Mouse (Mus musculus) CH12.LX (cell line): Measurements from ENCODE around the gene Icam5. TPM values are rescaled to one million over a fixed set of nuclear protein-coding genes. Genes with fewer than 3 reads are reported as not detected.

Source experiments
- DNase-seq: peaks from one replicate; pipeline ENCODE4 v3.0.0-alpha.2; 2013; ENCODE audit errors: extremely low read depth
- H3K27ac ChIP-seq: 2 replicates; pipeline ENCODE4 v1.5.1; 2012; ENCODE audit warnings: low read depth, mild to moderate bottlenecking, control low read depth, moderate library complexity; ENCODE audit not compliant: insufficient read depth
- H3K27me3 ChIP-seq: replicated peaks from 2 replicates; pipeline ENCODE3; 2012; ENCODE audit warnings: inconsistent platforms
- H3K36me3 ChIP-seq, 2 experiments: replicated peaks in 1 of 2; 2 replicates each; pipeline versions ENCODE3 to v1.6.1; 2012; ENCODE audit warnings: inconsistent platforms in 1 of 2, low read length in 1 of 2, mild to moderate bottlenecking in 1 of 2, mixed read lengths in 1 of 2, moderate library complexity in 1 of 2; ENCODE audit not compliant: control insufficient read depth in 1 of 2, insufficient read depth in 1 of 2
- H3K4me1 ChIP-seq, 2 experiments: 2 replicates each; pipeline ENCODE4 v1.6.1; 2012; ENCODE audit warnings: inconsistent platforms in 1 of 2, moderate library complexity in 1 of 2; ENCODE audit not compliant: insufficient read depth in 2 of 2, control insufficient read depth in 1 of 2
- H3K4me2 ChIP-seq: 2 replicates; pipeline ENCODE4 v1.6.1; 2012; ENCODE audit warnings: low read depth, mild to moderate bottlenecking, control low read depth; ENCODE audit not compliant: poor library complexity, insufficient read depth, severe bottlenecking
- H3K4me3 ChIP-seq, 3 experiments: fragments of 150-350 bp in 1 of 3; sonication (generic) in 1 of 3; replicated peaks in 1 of 3; 2 replicates each; pipeline versions ENCODE3 to v1.5.1; 2011 to 2012; ENCODE audit warnings: low read depth in 2 of 3, low read length in 2 of 3, mild to moderate bottlenecking in 2 of 3, moderate library complexity in 2 of 3, control low read depth in 1 of 3, improper control_type of control experiment in 1 of 3, inconsistent platforms in 1 of 3, mixed read lengths in 1 of 3; ENCODE audit not compliant: poor library complexity in 1 of 3
- H3K79me2 ChIP-seq: replicated peaks from 2 replicates; pipeline ENCODE4 v1.6.1; 2012; ENCODE audit warnings: mild to moderate bottlenecking, moderate library complexity; ENCODE audit not compliant: control insufficient read depth, poor library complexity, insufficient read depth, severe bottlenecking; ENCODE audit errors: extremely low read depth
- H3K9ac ChIP-seq: 2 replicates; pipeline ENCODE4 v1.6.1; 2012; ENCODE audit warnings: low read depth, mild to moderate bottlenecking, control low read depth, moderate library complexity; ENCODE audit not compliant: insufficient read depth
- H3K9me3 ChIP-seq: replicated peaks from 2 replicates; pipeline ENCODE3; 2012; ENCODE audit warnings: low read length, inconsistent platforms, mixed read lengths
- BHLHE40 ChIP-seq: IDR thresholded peaks from 2 replicates; pipeline ENCODE4 v1.6.1; 2011; ENCODE audit warnings: mild to moderate bottlenecking, low read depth, low read length, improper control_type of control experiment
- CTCF ChIP-seq, 2 experiments: IDR thresholded peaks in 1 of 2; conservative IDR thresholded peaks in 1 of 2; 2 replicates each; pipeline ENCODE4 v1.5.1; 2011 to 2012; ENCODE audit warnings: low read depth in 2 of 2, low read length in 2 of 2, improper control_type of control experiment in 1 of 2, inconsistent platforms in 1 of 2, mild to moderate bottlenecking in 1 of 2, moderate library complexity in 1 of 2
- E2F4 ChIP-seq: IDR thresholded peaks from 2 replicates; pipeline ENCODE4 v1.6.1; 2011; ENCODE audit warnings: low read depth, low read length, improper control_type of control experiment; ENCODE audit not compliant: insufficient replicate concordance
- ELF1 ChIP-seq: IDR thresholded peaks from 2 replicates; pipeline ENCODE4 v1.6.1; 2014; ENCODE audit warnings: low read depth, mild to moderate bottlenecking, inconsistent platforms, low read length, improper control_type of control experiment
- ETS1 ChIP-seq: conservative IDR thresholded peaks from 2 replicates; pipeline ENCODE4 v1.6.1; 2012; ENCODE audit warnings: low read depth, mild to moderate bottlenecking, inconsistent platforms, low read length, improper control_type of control experiment, moderate library complexity
- HCFC1 ChIP-seq: IDR thresholded peaks from 2 replicates; pipeline ENCODE4 v1.6.1; 2012; ENCODE audit warnings: low read depth, mild to moderate bottlenecking, inconsistent platforms, low read length, improper control_type of control experiment
- JUN ChIP-seq: IDR thresholded peaks from 2 replicates; pipeline ENCODE4 v1.6.1; 2011; ENCODE audit warnings: low read depth, mild to moderate bottlenecking, low read length, improper control_type of control experiment, moderate library complexity; ENCODE audit not compliant: insufficient read depth
- JUND ChIP-seq: conservative IDR thresholded peaks from 2 replicates; pipeline ENCODE4 v1.6.1; 2011; ENCODE audit warnings: low read depth, low read length, improper control_type of control experiment
- MAFK ChIP-seq: IDR thresholded peaks from 2 replicates; pipeline ENCODE4 v1.6.1; 2011; ENCODE audit warnings: low read length, improper control_type of control experiment; ENCODE audit not compliant: insufficient replicate concordance
- MAZ ChIP-seq: IDR thresholded peaks from 2 replicates; pipeline ENCODE4 v1.6.1; 2012; ENCODE audit warnings: low read depth, mild to moderate bottlenecking, inconsistent platforms, low read length, improper control_type of control experiment, moderate library complexity
- MXI1 ChIP-seq: IDR thresholded peaks from 2 replicates; pipeline ENCODE4 v1.6.1; 2011; ENCODE audit warnings: mild to moderate bottlenecking, low read depth, low read length, improper control_type of control experiment
- NELFE ChIP-seq: IDR thresholded peaks from 2 replicates; pipeline ENCODE4 v1.6.1; 2011; ENCODE audit warnings: low read depth, low read length, improper control_type of control experiment
- NRF1 ChIP-seq: IDR thresholded peaks from 2 replicates; pipeline ENCODE4 v1.6.1; 2014; ENCODE audit warnings: low read depth, mild to moderate bottlenecking, inconsistent platforms, low read length, improper control_type of control experiment, moderate library complexity
- PAX5 ChIP-seq: IDR thresholded peaks from 2 replicates; pipeline ENCODE4 v1.6.1; 2012; ENCODE audit warnings: low read length, inconsistent platforms, mixed read lengths
- POLR2AphosphoS2 ChIP-seq: IDR thresholded peaks from 2 replicates; pipeline ENCODE4 v1.6.1; 2011; ENCODE audit warnings: low read depth, low read length, improper control_type of control experiment
- RAD21 ChIP-seq: IDR thresholded peaks from 2 replicates; pipeline ENCODE4 v1.6.1; 2011; ENCODE audit warnings: low read depth, mild to moderate bottlenecking, low read length, improper control_type of control experiment, moderate library complexity
- RCOR1 ChIP-seq: conservative IDR thresholded peaks from 2 replicates; pipeline ENCODE4 v1.6.1; 2012; ENCODE audit warnings: low read depth, mild to moderate bottlenecking, inconsistent platforms, low read length, improper control_type of control experiment
- TBP ChIP-seq: conservative IDR thresholded peaks from 2 replicates; pipeline ENCODE4 v1.6.1; 2011; ENCODE audit warnings: low read depth, low read length, improper control_type of control experiment
- TCF12 ChIP-seq: IDR thresholded peaks from 2 replicates; pipeline ENCODE4 v1.6.1; 2014; ENCODE audit warnings: low read depth, mild to moderate bottlenecking, inconsistent platforms, low read length, improper control_type of control experiment
- USF2 ChIP-seq: conservative IDR thresholded peaks from 2 replicates; pipeline ENCODE4 v1.6.1; 2011; ENCODE audit warnings: low read depth, low read length, improper control_type of control experiment
- ZMIZ1 ChIP-seq: IDR thresholded peaks from 2 replicates; pipeline ENCODE4 v1.6.1; 2012; ENCODE audit warnings: low read depth, mild to moderate bottlenecking, inconsistent platforms, low read length, improper control_type of control experiment
- ZNF384 ChIP-seq: IDR thresholded peaks from 2 replicates; pipeline ENCODE4 v1.6.1; 2012; ENCODE audit warnings: low read depth, low read length, improper control_type of control experiment, inconsistent platforms
- dilution Hi-C: fragments of 300-500 bp; cut with MboI; formaldehyde crosslinking; loops from 2 replicates; pipeline ENCODE4 v1.14.3; 2020; ENCODE audit warnings: low sequenced_read_pairs; ENCODE audit not compliant: extremely low pct_unique_long_range_greater_than_20kb, extremely low pct_ligation_motif_present
- in situ Hi-C: fragments of 300-500 bp; cut with MboI; formaldehyde crosslinking; loops from 3 replicates; pipeline ENCODE4 v1.14.3; 2019; ENCODE audit warnings: low sequenced_read_pairs, low pct_ligation_motif_present, low pct_unique_long_range_greater_than_20kb, mixed read lengths
- polyA plus RNA-seq: library from polyadenylated mRNA; unstranded; fragments of >175 nt; gene quantifications from 2 replicates; pipeline ENCODE4 v1.2.1, GENCODE M21; 2012; ENCODE audit warnings: low read depth; ENCODE audit not compliant: insufficient read length
- total RNA-seq, 2 experiments: library from RNA; depleted of rRNA; stranded (reverse); fragments of 300-350 nt in 1 of 2; fragments of >200 nt in 1 of 2; gene quantifications; 2 replicates each; pipeline ENCODE4 v1.2.3; 2012 to 2014

Icam5 gene
- total and polyA plus RNA-seq, 3 experiments, result 0.89 to 4.9 (median 1.6) TPM

GRCm38 (mm10) chr9:21025258-21025810 lies 6.5 kb upstream of the Icam5 start:
- H3K4me3 ChIP-seq, result no peak overlapping the region

GRCm38 (mm10) chr9:21026849-21027248 lies 5.0 kb upstream of the Icam5 start:
- Histone ChIP-seq H3K79me2 (peaks cover 33% of the 10 kb centered on the region), H3K4me1 (peaks cover 9 to 46% of the 10 kb centered on the region in 2 experiments), H3K36me3 (peaks cover 53 to 66% of the 10 kb centered on the region in 2 experiments)
- dilution Hi-C loops, result no loop called here
- in situ Hi-C loops, result loop anchor here (5.0 kb wide), 1 partner anchor 45 kb away; the partner anchor contains the start of genes Fdx1l and Gm49373
- no peak for TF ChIP-seq RCOR1
- TF ChIP-seq NELFE, result no peak
- TF ChIP-seq RAD21, result no peak
- no peak for TF ChIP-seq TBP
- TF ChIP-seq USF2, result no peak
- TF ChIP-seq MAZ, result no peak
- no peak for TF ChIP-seq POLR2AphosphoS2
- TF ChIP-seq MXI1, result no peak
- no peak for TF ChIP-seq PAX5
- TF ChIP-seq, all 38 proteins: peak for 0
- H3K9ac ChIP-seq, result no peak overlapping the region
- no peak overlapping the region for H3K4me3 ChIP-seq
- H3K9me3 ChIP-seq, result no peaks in the 10 kb centered on the region
- no peak overlapping the region for H3K4me2 ChIP-seq
- H3K27me3 ChIP-seq, result no peaks in the 10 kb centered on the region
- no peak overlapping the region for H3K27ac ChIP-seq
- DNase-seq, result no peak

More at GRCm38 (mm10) chr9:21025258-21025810, 6.5 kb upstream of the Icam5 start:
- H3K4me1 ChIP-seq, result peaks cover 18 to 61% of the 10 kb centered on the region in 2 experiments
- H3K9ac ChIP-seq, result no peak overlapping the region
- dilution Hi-C loops (no loop called here), in situ Hi-C loops (loop anchor here (5.0 kb wide), 1 partner anchor 47 kb away; the partner anchor contains the start of genes Fdx1l and Gm49373)
- H3K4me2 ChIP-seq, result no peak overlapping the region
- no peak overlapping the region for H3K27ac ChIP-seq
- no peaks in the 10 kb centered on the region for H3K27me3 ChIP-seq
- no peak for DNase-seq
- peaks cover 67 to 81% of the 10 kb centered on the region in 2 experiments for H3K36me3 ChIP-seq
- TF ChIP-seq HCFC1 (no peak), USF2 (no peak), JUN (no peak), E2F4 (no peak), ELF1 (no peak), ZNF384 (no peak), NRF1 (no peak), RAD21 (no peak), BHLHE40 (no peak), ETS1 (no peak), JUND (no peak), CTCF (conservative IDR thresholded peaks at IDR 0.05 in 1 of 2, IDR thresholded peaks at IDR 0.05 in 1 of 2; ENCODE audit: low read depth in 2 of 2, low read length in 2 of 2) (no peak), TCF12 (no peak), MAFK (no peak), ZMIZ1 (no peak)
- H3K79me2 ChIP-seq, result peaks cover 48% of the 10 kb centered on the region
- no peaks in the 10 kb centered on the region for H3K9me3 ChIP-seq
